Mouse (Mus musculus): ENCODE results near the gene Olfr796. TPM values are rescaled to one million over a fixed set of nuclear protein-coding genes. Genes with fewer than 3 reads are reported as not detected.

Gene Olfr796
- total RNA-seq (2021), result not detected
- long read RNA-seq, experiment 1, result 0 reads
- long read RNA-seq, experiment 2, result 0 reads

DNA sequence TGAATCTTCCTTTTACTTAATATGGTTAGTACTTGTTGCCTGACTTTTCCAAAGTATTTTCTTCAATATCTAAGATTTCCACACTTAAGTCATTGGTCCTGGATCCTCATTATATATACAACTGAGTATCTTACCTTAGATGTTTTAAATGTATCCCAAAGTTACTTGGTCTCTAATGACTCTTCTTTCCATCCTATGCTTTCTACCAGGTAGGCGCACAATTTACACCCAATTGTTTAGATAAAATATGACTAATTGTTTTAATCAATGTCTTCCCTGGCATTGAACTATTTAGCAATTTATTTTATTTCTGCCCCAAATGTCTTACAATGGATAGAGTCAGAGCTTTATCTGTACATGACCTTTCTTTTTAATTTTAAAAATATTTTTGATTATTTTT is at the start of gene Olfr796:
Gene Olfr796 (minus strand): TSS at position 101 of the 400 bp plus-strand sequence.
- no peak for DNase-seq

DNA sequence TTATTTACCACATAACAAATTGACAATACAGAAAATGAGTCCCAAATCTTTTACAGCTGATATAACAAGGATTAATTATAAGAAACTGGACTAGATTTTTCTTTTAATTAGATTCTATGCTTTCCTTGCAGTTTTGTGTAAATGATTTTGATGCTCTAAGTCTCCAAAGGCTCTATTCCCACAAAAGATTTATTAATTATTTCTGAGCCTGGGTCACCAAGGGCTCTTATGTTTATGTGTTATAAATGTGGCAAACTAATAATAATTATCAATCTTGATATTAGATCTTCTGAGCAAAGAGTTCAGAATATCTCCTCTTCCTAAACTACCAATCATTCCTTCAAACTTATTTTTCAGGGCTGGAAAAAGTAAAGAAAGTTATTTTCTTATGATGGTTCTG is 45.0 kb upstream of the Olfr796 start, which contains the start of gene Olfr800:
Gene Olfr800 (plus strand): TSS at position 301 of the 400 bp plus-strand sequence.
- DNase-seq, result no peak

DNA sequence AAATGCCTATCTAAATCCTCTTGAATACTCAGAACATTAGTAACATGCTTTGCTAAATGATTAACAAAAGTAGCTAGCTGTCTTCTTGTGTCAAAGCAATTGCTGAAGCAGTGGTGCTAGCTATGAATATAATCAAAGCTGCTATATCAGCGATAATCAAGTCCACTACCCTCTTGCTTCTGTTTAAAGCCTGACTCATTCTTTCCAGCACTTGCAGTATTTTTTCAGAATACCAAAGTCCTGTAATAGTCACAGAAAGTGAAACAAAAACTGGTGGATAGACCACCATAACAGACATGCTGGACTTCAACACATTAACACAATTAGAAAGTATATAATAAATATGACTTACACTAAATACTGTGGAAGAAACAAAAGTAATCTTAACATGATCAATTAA is 39.4 kb upstream of the Olfr796 start:
- DNase-seq, result no peak

DNA sequence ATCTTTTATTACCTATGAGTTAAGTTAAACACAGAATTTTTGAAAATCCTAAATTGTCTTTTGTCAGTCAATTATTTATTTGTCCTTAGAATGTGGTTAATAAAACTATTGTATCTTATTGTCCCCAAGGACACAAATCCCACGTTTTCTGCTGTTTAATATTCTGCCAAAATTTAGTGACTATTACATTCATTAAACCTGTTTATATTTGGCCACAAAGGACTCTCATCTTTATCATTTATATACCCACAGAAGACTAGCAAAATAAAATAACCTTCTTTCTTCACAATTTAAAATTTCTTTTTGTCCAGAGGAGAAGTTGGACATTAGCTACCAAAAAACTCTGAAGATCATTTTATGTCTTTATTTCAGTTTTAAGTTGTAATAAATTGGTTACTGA is 24.8 kb upstream of the Olfr796 start, which contains the start of gene Olfr799:
Gene Olfr799 (plus strand): TSS at position 301 of the 400 bp plus-strand sequence.
- DNase-seq, result no peak

DNA sequence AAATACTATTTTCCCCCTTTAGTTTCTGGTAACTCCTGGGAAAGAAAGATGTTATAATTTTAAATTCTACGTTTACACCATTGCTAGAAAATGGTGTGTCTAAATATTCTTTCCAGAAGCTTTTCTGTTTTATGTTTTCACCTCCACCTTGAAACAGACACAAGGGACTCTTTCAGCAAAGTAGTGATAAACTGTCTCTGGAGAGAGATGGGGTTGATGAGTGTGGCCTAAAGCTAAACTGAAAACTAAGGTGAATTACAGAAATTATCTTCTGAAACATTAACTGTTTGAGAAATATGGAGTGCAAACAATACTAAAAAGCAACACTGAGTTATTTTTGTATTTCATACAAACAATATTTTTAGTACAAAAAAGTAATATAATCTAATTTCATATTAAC is 15.5 kb upstream of the Olfr796 start, which contains the start of gene Olfr798:
Gene Olfr798 (minus strand): TSS at position 101 of the 400 bp plus-strand sequence.
- DNase-seq, result no peak

DNA sequence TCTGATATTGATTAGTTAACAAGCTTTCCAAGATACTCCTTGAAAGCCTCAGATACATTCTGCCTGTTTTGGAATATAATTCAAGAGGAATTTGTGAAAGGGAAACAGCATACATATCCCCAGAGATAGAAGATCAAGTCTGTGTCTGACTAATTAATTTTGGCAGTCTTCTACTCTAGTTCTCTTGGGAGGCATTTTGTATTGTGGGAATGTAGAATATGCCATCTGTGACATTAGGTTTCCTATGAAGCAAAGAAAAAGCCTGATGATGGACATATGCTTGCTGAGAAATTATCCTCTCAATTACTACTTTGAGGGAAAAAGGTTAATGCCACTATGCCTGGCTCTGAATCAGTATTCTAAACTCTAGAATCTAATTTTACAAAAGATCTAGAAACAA is 10.9 kb upstream of the Olfr796 start:
- no peak for DNase-seq

DNA sequence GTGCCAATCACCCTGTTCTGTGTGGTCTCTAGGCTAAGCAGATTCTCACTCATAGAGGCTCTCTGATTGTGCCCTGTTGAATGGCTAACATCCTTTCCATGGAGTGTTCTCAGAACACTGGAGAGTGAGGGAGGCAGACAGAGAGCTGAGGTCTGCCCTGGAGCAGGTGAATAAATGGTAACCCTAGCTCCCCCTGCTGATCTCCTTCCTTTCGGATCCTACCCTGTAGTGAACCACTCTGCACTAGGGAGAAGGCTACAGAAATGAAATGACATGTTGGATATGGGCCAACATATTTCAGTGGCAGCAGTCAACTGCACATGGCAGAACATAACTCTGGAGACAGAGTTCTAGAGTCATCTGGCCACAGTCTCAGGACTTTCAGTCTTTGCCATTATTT is 9.4 kb upstream of the Olfr796 start:
- no peak for DNase-seq

DNA sequence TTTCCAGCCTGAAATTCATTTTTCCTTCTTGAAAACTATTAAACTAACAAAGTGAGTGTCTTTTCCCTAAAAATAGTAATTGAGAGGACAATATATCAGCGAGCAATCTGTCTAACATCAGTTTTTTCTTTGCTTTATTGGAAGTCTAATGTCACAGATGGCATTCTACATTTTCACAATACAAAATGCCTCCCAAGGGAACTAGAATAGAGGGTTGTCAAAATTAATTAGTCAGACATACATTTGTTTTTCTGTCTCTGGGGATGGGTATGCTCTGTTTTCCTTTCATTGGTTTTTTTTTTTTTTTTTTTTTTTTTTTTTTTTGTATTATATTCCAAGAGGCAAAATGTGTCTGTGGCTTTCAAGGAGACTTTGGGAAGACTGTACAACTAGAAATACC is 35.3 kb downstream of the Olfr796 start:
- DNase-seq, result no peak

DNA sequence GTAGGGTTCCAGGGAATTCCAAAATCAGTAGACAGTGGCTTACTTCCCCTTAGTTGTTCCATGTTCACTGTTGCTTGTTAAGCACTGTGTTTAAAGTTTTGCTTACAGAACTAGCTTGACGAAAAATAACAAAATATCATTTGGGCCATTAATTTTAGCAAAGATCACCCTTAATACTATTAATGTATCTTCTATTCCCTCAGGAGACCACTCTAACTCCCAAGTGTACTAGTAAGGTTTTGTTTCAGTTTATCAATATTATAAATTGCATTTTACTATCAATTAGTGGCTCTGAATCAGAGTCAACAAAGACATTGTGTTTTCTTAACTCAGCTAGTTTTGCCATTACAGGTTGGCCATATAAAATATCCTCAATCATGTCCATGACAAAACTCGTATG is 45.0 kb downstream of the Olfr796 start, which contains the start of gene Olfr794:
Gene Olfr794 (plus strand): TSS at position 301 of the 400 bp plus-strand sequence.
- no peak for DNase-seq

Small RNA genes within 50 kb of the gene (microRNA-seq; reads per million reads assigned to microRNA genes)
- not detected for gene Gm23252

Other genes starting within 250 kb of the Olfr796 start
- gene Olfr784, start 228.5 kb downstream of the Olfr796 start, total RNA-seq (2021), result not detected
- not detected for gene Olfr785, start 207.1 kb downstream of the Olfr796 start, total RNA-seq (2021)
- not detected for gene Olfr786, start 185.3 kb downstream of the Olfr796 start, total RNA-seq (2021)
- gene Olfr787, start 150.7 kb downstream of the Olfr796 start, total RNA-seq (2021), result not detected
- not detected for gene Olfr788, start 141.6 kb downstream of the Olfr796 start, total RNA-seq (2021)
- gene Olfr789, start 127.8 kb downstream of the Olfr796 start, total RNA-seq (2021), result not detected
- gene Olfr790, start 114.1 kb downstream of the Olfr796 start, total RNA-seq (2021), result not detected
- not detected for gene Olfr791, start 90.8 kb downstream of the Olfr796 start, total RNA-seq (2021)
- not detected for gene Olfr792, start 73.4 kb downstream of the Olfr796 start, total RNA-seq (2021)
- not detected for gene Olfr794, start 44.9 kb downstream of the Olfr796 start, total RNA-seq (2021)
- gene Olfr798, start 15.4 kb upstream of the Olfr796 start, total RNA-seq (2021), result not detected
- gene Olfr799, start 24.9 kb upstream of the Olfr796 start, total RNA-seq (2021), result not detected
- gene Olfr800, start 45.1 kb upstream of the Olfr796 start, total RNA-seq (2021), result not detected
- not detected for gene Olfr801, start 61.3 kb upstream of the Olfr796 start, total RNA-seq (2021)
- gene Olfr802, start 75.6 kb upstream of the Olfr796 start, total RNA-seq (2021), result not detected
- not detected for gene Olfr803, start 81.7 kb upstream of the Olfr796 start, total RNA-seq (2021)
- gene Olfr804, start 90.6 kb upstream of the Olfr796 start, total RNA-seq (2021), result not detected
- gene Olfr805, start 116.8 kb upstream of the Olfr796 start, total RNA-seq (2021), result not detected
- gene Olfr806, start 129.4 kb upstream of the Olfr796 start, total RNA-seq (2021), result not detected
- not detected for gene Olfr807, start 145.2 kb upstream of the Olfr796 start, total RNA-seq (2021)
- gene Olfr808, start 152.9 kb upstream of the Olfr796 start, total RNA-seq (2021), result not detected
- not detected for gene Olfr809, start 162.1 kb upstream of the Olfr796 start, total RNA-seq (2021)
- not detected for gene Olfr810, start 182.3 kb upstream of the Olfr796 start, total RNA-seq (2021)
- not detected for gene Olfr811, start 191.8 kb upstream of the Olfr796 start, total RNA-seq (2021)
- not detected for gene Olfr812, start 233.5 kb upstream of the Olfr796 start, total RNA-seq (2021)
- not detected for gene Olfr813, start 242.8 kb upstream of the Olfr796 start, total RNA-seq (2021)